Mouse (Mus musculus) limb, embryonic 11.5 days (tissue): ENCODE data around the gene Dpf2. TPM values are rescaled to one million over a fixed set of nuclear protein-coding genes. Genes with fewer than 3 reads are reported as not detected.

Experiments
- ATAC-seq: fragments of 200-750 bp; cut with Nextera tagmentation; 2 replicates; pipeline ENCODE4 v1.8.0; 2017; ENCODE audit warnings: low read depth; ENCODE audit not compliant: insufficient number of reproducible peaks, low FRiP score, low TSS enrichment
- DNase-seq: peaks from one replicate; pipeline ENCODE4 v3.0.0-alpha.2; 2015; ENCODE audit warnings: low spot score
- H3K27ac ChIP-seq: fragments of 300-500 bp; sonication (generic); replicated peaks from 2 replicates; pipeline ENCODE4 v1.5.1; 2014; ENCODE audit warnings: low read depth, mild to moderate bottlenecking, low read length
- H3K27me3 ChIP-seq: fragments of 300-500 bp; sonication (generic); 2 replicates; pipeline ENCODE4 v1.6.1; 2014; ENCODE audit warnings: mild to moderate bottlenecking, low read length, mixed read lengths; ENCODE audit not compliant: control insufficient read depth, insufficient read depth
- H3K36me3 ChIP-seq: fragments of 300-500 bp; sonication (generic); 2 replicates; pipeline ENCODE4 v1.6.1; 2014; ENCODE audit warnings: mild to moderate bottlenecking, low read length, moderate library complexity, mixed read lengths; ENCODE audit not compliant: control insufficient read depth, insufficient read depth
- H3K4me1 ChIP-seq: fragments of 300-500 bp; sonication (generic); 2 replicates; pipeline ENCODE4 v1.6.1; 2014; ENCODE audit warnings: low read length, mixed read lengths; ENCODE audit not compliant: control insufficient read depth, insufficient read depth
- H3K4me2 ChIP-seq: fragments of 300-500 bp; sonication (generic); 2 replicates; pipeline ENCODE4 v1.6.1; 2014; ENCODE audit warnings: low read depth, mild to moderate bottlenecking, moderate library complexity; ENCODE audit not compliant: severe bottlenecking
- H3K4me3 ChIP-seq: fragments of 300-500 bp; sonication (generic); 2 replicates; pipeline ENCODE4 v1.5.1; 2014; ENCODE audit warnings: low read depth, low read length
- H3K9ac ChIP-seq: fragments of 300-500 bp; sonication (generic); 2 replicates; pipeline ENCODE4 v1.6.1; 2014; ENCODE audit warnings: mild to moderate bottlenecking, low read length
- H3K9me3 ChIP-seq: fragments of 300-500 bp; sonication (generic); 2 replicates; pipeline ENCODE4 v1.6.1; 2016; ENCODE audit warnings: low read length; ENCODE audit not compliant: control insufficient read depth
- WGBS: fragments of 180-500 bp; shearing (Covaris S2); extraction: QIAGEN DNeasy Blood & Tissue Kit; methylation state at CpG from one replicate; pipeline ENCODE4 v1.1.7; 2014; 5-methylcytosine and 5-hydroxymethylcytosine counted together
- polyA plus RNA-seq: library from polyadenylated mRNA; unstranded; fragments of >200 nt; fragmentation: Nextera tagmentation; extraction: Ambion mirVana; gene quantifications from 2 replicates; pipeline ENCODE4 v1.2.1, GENCODE M21; 2014

The Dpf2 gene
- polyA plus RNA-seq, 1 experiment from 2014 or later: 209 TPM

- H3K4me1 ChIP-seq: peaks cover 3% of the 10 kb centered on the region; the same call in 1 of the 2 replicates
- WGBS: 74% methylated on average over 4 of the region's 4 CpGs
- DNase-seq (no peak), ATAC-seq (no peak)
- H3K9ac ChIP-seq: no peak overlapping the region
- H3K9me3 ChIP-seq: no peaks in the 10 kb centered on the region
- no peak overlapping the region for H3K4me2 ChIP-seq
- H3K4me3 ChIP-seq: no peak overlapping the region
- no peaks in the 10 kb centered on the region for H3K27me3 ChIP-seq
- H3K27ac ChIP-seq: no peak overlapping the region
- peaks cover 24% of the 10 kb centered on the region for H3K36me3 ChIP-seq
Measured at GRCm38 (mm10) chr19:5940173-5940572, 27.4 kb upstream of the Dpf2 start.

- H3K4me3 ChIP-seq: no peak overlapping the region
- no peak overlapping the region for H3K9ac ChIP-seq
- no peaks in the 10 kb centered on the region for H3K27me3 ChIP-seq
- H3K36me3 ChIP-seq: peaks cover 24% of the 10 kb centered on the region
- peaks cover 4% of the 10 kb centered on the region; the same call in 1 of the 2 replicates for H3K4me1 ChIP-seq
- 87% methylated on average over 5 of the region's 5 CpGs for WGBS
- H3K4me2 ChIP-seq: no peak overlapping the region
- ATAC-seq: no peak
- no peaks in the 10 kb centered on the region for H3K9me3 ChIP-seq
- H3K27ac ChIP-seq: no peak overlapping the region
- DNase-seq: no peak
Measured at GRCm38 (mm10) chr19:5939715-5940114, 26.9 kb upstream of the Dpf2 start.

DNA sequence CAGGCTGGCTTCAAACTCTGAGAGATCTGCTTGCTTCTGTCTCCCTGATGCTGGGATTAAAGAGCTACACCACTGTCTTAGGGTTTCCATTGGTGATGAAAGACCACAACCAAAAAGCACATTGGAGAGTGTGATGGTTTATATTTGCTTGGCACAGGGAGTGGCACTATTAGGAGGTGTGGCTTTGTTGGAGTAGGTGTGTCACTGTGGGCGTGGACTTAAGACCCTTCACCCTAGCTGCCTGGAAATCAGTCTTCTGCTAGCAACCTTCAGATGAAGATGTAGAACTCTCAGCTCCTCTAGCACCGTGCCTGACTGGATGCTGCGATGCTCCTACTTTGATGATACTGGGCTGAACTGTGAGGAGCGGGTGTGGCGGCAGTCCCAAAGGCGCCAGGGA lies 25.7 kb upstream of the Dpf2 start:
- ATAC-seq: no peak
- H3K27me3 ChIP-seq: no peaks in the 10 kb centered on the region
- no peak overlapping the region for H3K4me3 ChIP-seq
- H3K4me2 ChIP-seq: no peak overlapping the region
- no peak overlapping the region for H3K9ac ChIP-seq
- no peak overlapping the region for H3K27ac ChIP-seq
- 82% methylated on average over 6 of the region's 6 CpGs for WGBS
- no peaks in the 10 kb centered on the region for H3K9me3 ChIP-seq
- H3K36me3 ChIP-seq: peaks cover 24% of the 10 kb centered on the region
- H3K4me1 ChIP-seq: 0 out of 2 replicates have a peak, but pooled peaks cover 4% of the 10 kb centered on the region
- no peak for DNase-seq

- Histone ChIP-seq H3K4me1 (0 out of 2 replicates have a peak, but pooled peaks cover 4% of the 10 kb centered on the region), H3K9ac (no peak overlapping the region), H3K27me3 (no peaks in the 10 kb centered on the region), H3K36me3 (peaks cover 20% of the 10 kb centered on the region), H3K4me3 (no peak overlapping the region), H3K4me2 (no peak overlapping the region), H3K9me3 (no peaks in the 10 kb centered on the region), H3K27ac (no peak overlapping the region)
- WGBS: 38% methylated on average over 14 of the region's 14 CpGs
- ATAC-seq (no peak), DNase-seq (no peak)
Measured at GRCm38 (mm10) chr19:5937836-5938406, 25.1 kb upstream of the Dpf2 start.

DNA sequence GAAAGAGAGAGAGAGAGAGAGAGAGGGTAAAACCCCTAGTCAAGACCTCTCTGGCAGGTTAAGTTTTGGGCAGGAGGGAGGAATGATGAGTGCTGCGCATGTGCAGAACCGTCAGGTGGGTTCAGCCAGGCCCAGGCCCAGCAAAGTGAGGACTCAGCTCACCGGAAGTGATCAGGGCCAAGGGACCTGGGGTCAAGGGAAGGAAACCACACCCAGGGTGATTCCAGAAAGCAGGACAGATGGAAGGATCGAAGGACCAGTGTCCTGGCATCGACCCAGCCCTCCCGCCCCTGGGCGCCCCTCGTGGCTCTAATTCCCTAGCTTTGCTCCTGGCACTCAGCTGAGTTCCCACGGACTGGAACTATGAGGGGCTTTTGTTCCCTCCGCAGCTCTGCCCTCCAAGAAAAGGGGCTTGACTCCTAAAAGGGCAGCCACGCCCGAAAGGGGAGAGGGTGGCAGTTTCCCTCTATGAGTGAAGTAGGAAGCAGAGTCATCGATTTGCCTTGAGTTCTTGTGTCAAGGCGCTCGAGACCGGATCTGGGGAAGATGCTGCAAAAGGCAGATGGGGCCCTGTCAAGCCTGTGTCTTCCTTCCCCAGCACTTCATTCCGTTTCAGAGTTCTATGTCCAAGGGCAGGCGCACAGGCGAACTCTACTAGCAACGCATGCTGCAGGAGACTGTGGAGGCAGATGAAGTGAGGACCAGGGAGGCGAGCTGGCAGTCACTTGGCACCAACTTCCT lies 24.5 kb upstream of the Dpf2 start:
- no peaks in the 10 kb centered on the region for H3K27me3 ChIP-seq
- 0 out of 2 replicates have a peak, but pooled peaks cover 4% of the 10 kb centered on the region for H3K4me1 ChIP-seq
- H3K9me3 ChIP-seq: no peaks in the 10 kb centered on the region
- H3K9ac ChIP-seq: no peak overlapping the region
- DNase-seq (no peak), ATAC-seq (no peak)
- H3K4me2 ChIP-seq: no peak overlapping the region
- peaks cover 17% of the 10 kb centered on the region for H3K36me3 ChIP-seq
- no peak overlapping the region for H3K4me3 ChIP-seq
- 82% methylated on average over 21 of the region's 21 CpGs for WGBS
- H3K27ac ChIP-seq: no peak overlapping the region

DNA sequence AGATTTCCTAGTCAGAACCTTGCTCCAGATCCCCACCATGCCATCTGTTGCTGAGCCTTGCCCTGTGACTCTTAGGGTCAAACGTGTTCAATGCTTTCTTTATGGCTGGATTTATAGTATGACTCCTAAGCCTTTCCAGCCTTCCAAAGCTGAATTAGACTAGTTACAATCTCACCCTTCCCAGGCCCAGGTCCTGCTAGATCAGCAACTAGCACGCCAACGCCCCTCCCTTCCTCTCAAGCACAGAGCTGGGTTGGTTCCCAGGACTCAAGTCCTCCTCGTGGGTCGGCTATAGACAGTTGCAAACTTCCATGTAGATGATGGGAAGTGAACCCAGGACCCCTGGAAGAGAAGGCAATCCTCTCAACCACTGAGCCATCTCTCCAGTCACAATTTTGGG lies 22.9 kb upstream of the Dpf2 start:
- H3K27ac ChIP-seq: no peak overlapping the region
- ATAC-seq (no peak), DNase-seq (no peak)
- H3K4me3 ChIP-seq: no peak overlapping the region
- WGBS: 73% methylated on average over 5 of the region's 5 CpGs
- no peaks in the 10 kb centered on the region for H3K9me3 ChIP-seq
- 0 out of 2 replicates have a peak, but pooled peaks cover 4% of the 10 kb centered on the region for H3K4me1 ChIP-seq
- H3K36me3 ChIP-seq: peaks cover 8% of the 10 kb centered on the region; the same call in 1 of the 2 replicates
- H3K9ac ChIP-seq: peak overlapping the region; percentile 22; the same call in 1 of the 2 replicates
- H3K4me2 ChIP-seq: no peak overlapping the region
- no peaks in the 10 kb centered on the region for H3K27me3 ChIP-seq

DNA sequence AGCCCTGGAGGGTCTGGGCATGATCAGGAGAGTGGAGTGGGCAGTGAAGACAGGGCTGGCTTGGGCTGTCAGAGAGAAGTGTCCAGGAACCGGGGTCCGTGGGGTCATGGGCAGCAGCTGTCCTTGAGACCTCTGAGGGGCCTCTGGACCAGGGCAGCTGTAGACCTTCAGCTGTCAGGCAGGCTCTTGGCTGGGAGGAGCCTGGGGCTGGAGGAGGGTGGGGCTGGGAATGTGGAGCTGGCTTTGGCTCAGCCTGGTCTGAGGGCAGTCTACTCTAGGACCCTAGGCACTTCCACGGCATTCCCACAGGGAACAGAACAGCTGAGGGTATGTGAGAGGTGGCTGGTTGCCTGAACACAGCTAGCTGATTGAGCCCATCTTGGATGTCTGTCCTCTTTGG lies 22.5 kb upstream of the Dpf2 start:
- ATAC-seq (0 out of 2 replicates have a peak, but pooled peaks have one; percentile 51), DNase-seq (no peak)
- no peak overlapping the region for H3K27ac ChIP-seq
- H3K4me3 ChIP-seq: no peak overlapping the region
- H3K9ac ChIP-seq: peak overlapping the region; percentile 22; the same call in 1 of the 2 replicates
- whole genome bisulfite sequencing: 29% methylated on average over 3 of the region's 3 CpGs
- H3K9me3 ChIP-seq: no peaks in the 10 kb centered on the region
- H3K4me2 ChIP-seq: no peak overlapping the region
- H3K36me3 ChIP-seq: peaks cover 4% of the 10 kb centered on the region; the same call in 1 of the 2 replicates
- H3K27me3 ChIP-seq: no peaks in the 10 kb centered on the region
- H3K4me1 ChIP-seq: 0 out of 2 replicates have a peak, but pooled peaks cover 4% of the 10 kb centered on the region

GRCm38 (mm10) chr19:5929634-5930596 lies 17.1 kb upstream of the Dpf2 start:
- Histone ChIP-seq H3K4me2 (no peak overlapping the region), H3K9ac (no peak overlapping the region), H3K27me3 (0 out of 2 replicates have a peak, but pooled peaks cover 2% of the 10 kb centered on the region), H3K4me1 (peaks cover 5% of the 10 kb centered on the region), H3K9me3 (no peaks in the 10 kb centered on the region), H3K27ac (no peak overlapping the region), H3K36me3 (no peaks in the 10 kb centered on the region), H3K4me3 (no peak overlapping the region)
- DNase-seq: no peak
- no peak for ATAC-seq
- WGBS: 77% methylated on average over 14 of the region's 14 CpGs
